ENCODE assay signal across 21 mouse cellular contexts in genomic region chr4:119165916-119166315, GRCm38 (mm10). TPM values are rescaled to one million over a fixed set of nuclear protein-coding genes. Genes with fewer than 3 reads are reported as not detected.
DNase-seq lines count a peak whose midpoint lies in the region; ATAC-seq and TF ChIP-seq lines count a peak whose summit lies in the region.
"Had no signal": no experiment of that assay in that cellular context is flagged by ENCODE, and none has a peak within 500 bp of the region (broad histone marks: within the 10 kb centered on the region; RNA-seq: fewer than 3 reads in every experiment).

No protein-coding gene starts in this region.

- H3K27me3 ChIP-seq in liver, embryonic 11.5 days (replicated peaks; ENCODE audit: control insufficient read depth, insufficient read depth, low read length) = no peaks in the 10 kb centered on the region
- H3K27me3 ChIP-seq in liver, embryonic 12.5 days (replicated peaks) = no peaks in the 10 kb centered on the region
- H3K27me3 ChIP-seq in thymus, adult 2 months (ENCODE audit: control insufficient read depth, insufficient read depth, low read length) = no peaks in the 10 kb centered on the region
- H3K27me3 ChIP-seq: CH12.LX; forebrain, embryonic 13.5 days; heart, embryonic 12.5 days; hindbrain, embryonic 15.5 days had no signal

- TF ChIP-seq POLR2A in thymus, adult 2 months (IDR thresholded peaks at IDR 0.05; ENCODE audit: control insufficient read depth, extremely low read depth, insufficient read depth, low read length, poor library complexity) = no peak

- no peak overlapping the region for H3K9ac ChIP-seq in liver, embryonic 11.5 days (ENCODE audit: low read depth, low read length)
- no peak overlapping the region for H3K9ac ChIP-seq in liver, embryonic 12.5 days
- H3K9ac ChIP-seq: forebrain, embryonic 13.5 days; forebrain, postnatal 0 days; heart, embryonic 12.5 days; hindbrain, embryonic 15.5 days had no signal

- TF ChIP-seq CTCF in thymus, adult 2 months (IDR thresholded peaks at IDR 0.05; ENCODE audit: borderline replicate concordance, control insufficient read depth, extremely low read depth, insufficient read depth, low read length, poor library complexity) = no peak

- no peak overlapping the region for H3K4me2 ChIP-seq in liver, embryonic 11.5 days
- H3K4me2 ChIP-seq in liver, embryonic 12.5 days = no peak overlapping the region
- H3K4me2 ChIP-seq: forebrain, embryonic 13.5 days; heart, embryonic 12.5 days; hindbrain, embryonic 15.5 days had no signal

- no peak overlapping the region for H3K27ac ChIP-seq in liver, embryonic 11.5 days (ENCODE audit: low read depth, low read length)
- 0 out of 2 replicates have a peak overlapping the region, but pooled peaks have one; percentile 18 for H3K27ac ChIP-seq in liver, embryonic 12.5 days
- no peak overlapping the region for H3K27ac ChIP-seq in thymus, adult 2 months (ENCODE audit: control insufficient read depth, insufficient read depth, low read length)
- H3K27ac ChIP-seq: embryonic facial prominence, embryonic 10.5 days; forebrain, embryonic 13.5 days; gastrocnemius, adult 2 months; hindbrain, embryonic 15.5 days had no signal

- no peaks in the 10 kb centered on the region for H3K9me3 ChIP-seq in liver, embryonic 11.5 days (ENCODE audit: control insufficient read depth, low read length)
- no peaks in the 10 kb centered on the region for H3K9me3 ChIP-seq in liver, embryonic 12.5 days (replicated peaks)
- H3K9me3 ChIP-seq: embryonic facial prominence, embryonic 10.5 days; forebrain, embryonic 13.5 days; heart, embryonic 12.5 days; hindbrain, embryonic 15.5 days had no signal

- H3K4me3 ChIP-seq in liver, embryonic 11.5 days (ENCODE audit: low read depth, low read length) = no peak overlapping the region
- H3K4me3 ChIP-seq in liver, embryonic 12.5 days = no peak overlapping the region
- no peak overlapping the region for H3K4me3 ChIP-seq in thymus, adult 2 months (ENCODE audit: control insufficient read depth, insufficient read depth, low read length)
- H3K4me3 ChIP-seq: embryonic facial prominence, embryonic 10.5 days; forebrain, embryonic 13.5 days; gastrocnemius, adult 2 months; heart, embryonic 12.5 days; hindbrain, embryonic 15.5 days had no signal

- 0 out of 2 replicates have a peak, but pooled peaks have one; percentile 37 for ATAC-seq in liver, embryonic 11.5 days (replicated peaks; ENCODE audit: low FRiP score)
- no peak; the same call in 1 of the 2 replicates for ATAC-seq in liver, embryonic 12.5 days
- ATAC-seq: forebrain, embryonic 13.5 days; forebrain, postnatal 0 days had no signal

- WGBS in liver, embryonic 11.5 days = 30% methylated on average over 7 of the region's 7 CpGs
- 19% methylated on average over 7 of the region's 7 CpGs for WGBS in liver, embryonic 12.5 days (ENCODE audit: insufficient replicate concordance)
- WGBS in thymus, adult 2 months = 87% methylated on average over 7 of the region's 7 CpGs

- DNase-seq in liver, embryonic 11.5 days (ENCODE audit: low spot score) = no peak
- DNase-seq in liver (no peak), 416B (ENCODE audit: low read depth) (peak; percentile 47), MEL-GATA-1-ER (ENCODE audit: extremely low read depth, low read depth) (peak; percentile 71)
- no peak for DNase-seq in cerebellum, adult 11-12 months
- no peak for DNase-seq in thymus, postnatal 0 days (ENCODE audit: low spot score)
- no peak for DNase-seq in thymus, adult 2 months
- DNase-seq: adrenal gland, adult 8-10 months; cerebellum, adult 11 months; cerebellum, adult 9-10 months; cerebellum, postnatal 25 days; forebrain, postnatal 0 days; gastrocnemius, adult 2 months; gastrocnemius, postnatal 25 days had no signal

- peaks cover 5% of the 10 kb centered on the region; the same call in 1 of the 2 replicates for H3K4me1 ChIP-seq in liver, embryonic 11.5 days (replicated peaks; ENCODE audit: control insufficient read depth, insufficient read depth, low read length)
- H3K4me1 ChIP-seq in liver, embryonic 12.5 days = peaks cover 11% of the 10 kb centered on the region
- H3K4me1 ChIP-seq in thymus, adult 2 months (replicated peaks; ENCODE audit: control insufficient read depth, insufficient read depth, low read length) = no peaks in the 10 kb centered on the region
- H3K4me1 ChIP-seq: embryonic facial prominence, embryonic 10.5 days; forebrain, embryonic 13.5 days; heart, embryonic 12.5 days; hindbrain, embryonic 15.5 days had no signal

- peaks cover 9% of the 10 kb centered on the region for H3K36me3 ChIP-seq in liver, embryonic 11.5 days (ENCODE audit: control insufficient read depth, insufficient read depth, low read length)
- peaks cover 23% of the 10 kb centered on the region for H3K36me3 ChIP-seq in liver, embryonic 12.5 days
- no peaks in the 10 kb centered on the region for H3K36me3 ChIP-seq in thymus, adult 2 months (ENCODE audit: control insufficient read depth, insufficient read depth, low read length)

RNA-seq across cellular contexts. Expression of gene Zfp691, which starts 8.1 kb away (rescaled TPM):
- 5.4 and 8.1 TPM in 2 replicates for polyA plus RNA-seq in liver, embryonic 11.5 days (2014; fragmentation: Nextera tagmentation; extraction: Ambion mirVana)
- polyA plus RNA-seq in liver, embryonic 12.5 days (2016; fragmentation: Nextera tagmentation; extraction: Ambion mirVana) = 3.6 and 3.8 TPM in 2 replicates
- 3.6 and 7.2 TPM in 2 replicates for polyA plus RNA-seq in thymus, postnatal 0 days (2015; fragmentation: Nextera tagmentation; extraction: Ambion mirVana)
- 12.9 and 19.1 TPM in 2 replicates for polyA plus RNA-seq in thymus, adult 2 months (2012; rRNA removed)

RNA-seq across cellular contexts. Expression of gene Ermap, which starts 23.9 kb away (rescaled TPM):
- 263 and 274 TPM in 2 replicates for polyA plus RNA-seq in liver, embryonic 11.5 days (2014; fragmentation: Nextera tagmentation; extraction: Ambion mirVana)
- 328 and 333 TPM in 2 replicates for polyA plus RNA-seq in liver, embryonic 12.5 days (2016; fragmentation: Nextera tagmentation; extraction: Ambion mirVana)
- polyA plus RNA-seq in thymus, postnatal 0 days (2015; fragmentation: Nextera tagmentation; extraction: Ambion mirVana) = 0.31 and 0.66 TPM in 2 replicates
- polyA plus RNA-seq in thymus, adult 2 months (2012; rRNA removed) = 0.61 and 0.96 TPM in 2 replicates

RNA-seq across cellular contexts. Expression of gene Svbp, which starts 29.2 kb away (rescaled TPM):
- polyA plus RNA-seq in liver, embryonic 11.5 days (2014; fragmentation: Nextera tagmentation; extraction: Ambion mirVana) = 169 and 174 TPM in 2 replicates
- 114 and 121 TPM in 2 replicates for polyA plus RNA-seq in liver, embryonic 12.5 days (2016; fragmentation: Nextera tagmentation; extraction: Ambion mirVana)
- 136 TPM in 2 replicates for polyA plus RNA-seq in thymus, postnatal 0 days (2015; fragmentation: Nextera tagmentation; extraction: Ambion mirVana)
- 41.9 and 59.8 TPM in 2 replicates for polyA plus RNA-seq in thymus, adult 2 months (2012; rRNA removed)

RNA-seq across cellular contexts. Expression of gene Tmem269, which starts 52.1 kb away (rescaled TPM):
- not detected in 2 replicates for polyA plus RNA-seq in liver, embryonic 11.5 days (2014; fragmentation: Nextera tagmentation; extraction: Ambion mirVana)
- polyA plus RNA-seq in liver, embryonic 12.5 days (2016; fragmentation: Nextera tagmentation; extraction: Ambion mirVana) = not detected in 2 replicates
- 0.12 TPM in 1 of 2 replicates, not detected in the other for polyA plus RNA-seq in thymus, postnatal 0 days (2015; fragmentation: Nextera tagmentation; extraction: Ambion mirVana)
- polyA plus RNA-seq in thymus, adult 2 months (2012; rRNA removed) = not detected in 2 replicates
- polyA plus RNA-seq: forebrain, embryonic 13.5 days; heart, embryonic 12.5 days; hindbrain, embryonic 11.5 days had no signal

RNA-seq across cellular contexts. Expression of gene Slc2a1, which starts 57.4 kb away (rescaled TPM):
- 150 and 153 TPM in 2 replicates for polyA plus RNA-seq in liver, embryonic 11.5 days (2014; fragmentation: Nextera tagmentation; extraction: Ambion mirVana)
- 309 TPM in 2 replicates for polyA plus RNA-seq in liver, embryonic 12.5 days (2016; fragmentation: Nextera tagmentation; extraction: Ambion mirVana)
- 19.9 and 21.4 TPM in 2 replicates for polyA plus RNA-seq in thymus, postnatal 0 days (2015; fragmentation: Nextera tagmentation; extraction: Ambion mirVana)
- polyA plus RNA-seq in thymus, adult 2 months (2012; rRNA removed) = 42.2 and 42.5 TPM in 2 replicates

Comparison
In these comparisons a context has a peak if more than half of its experiments do, and no peak if none do; other contexts are left out.
1. DNase-seq: peak in 416B (single experiment) and MEL-GATA-1-ER (single experiment); none in liver, embryonic 11.5 days (single experiment), liver (single experiment), cerebellum, adult 11-12 months (single experiment), thymus, postnatal 0 days (single experiment) and thymus, adult 2 months (single experiment).
2. RNA of gene Ermap, which starts 23.9 kb away (polyA plus RNA-seq): 328 to 333 TPM in liver, embryonic 12.5 days and 263 to 274 TPM in liver, embryonic 11.5 days; 0.61 to 0.96 TPM in thymus, adult 2 months and 0.31 to 0.66 TPM in thymus, postnatal 0 days; every median in the first group is over 100 times any median in the second.